Mouse (Mus musculus) neural tube, embryonic 15.5 days (tissue): Measurements from ENCODE around the gene Gm9887. TPM values are rescaled to one million over a fixed set of nuclear protein-coding genes. Genes with fewer than 3 reads are reported as not detected.

Source experiments
- ATAC-seq: fragments of 200-750 bp; cut with Nextera tagmentation; 2 replicates; pipeline ENCODE4 v1.8.0; 2017; ENCODE audit warnings: mild to moderate bottlenecking, moderate TSS enrichment, moderate library complexity; ENCODE audit not compliant: low FRiP score
- H3K27ac ChIP-seq: fragments of 300-500 bp; sonication (generic); replicated peaks from 2 replicates; pipeline ENCODE4 v1.5.1; 2015; ENCODE audit warnings: mild to moderate bottlenecking, inconsistent platforms
- H3K27me3 ChIP-seq: fragments of 300-500 bp; sonication (generic); replicated peaks from 2 replicates; pipeline ENCODE4 v1.6.1; 2015; ENCODE audit warnings: inconsistent platforms
- H3K36me3 ChIP-seq: fragments of 300-500 bp; sonication (generic); 2 replicates; pipeline ENCODE4 v1.6.1; 2015; ENCODE audit warnings: inconsistent platforms
- H3K4me1 ChIP-seq: fragments of 300-500 bp; sonication (generic); 2 replicates; pipeline ENCODE4 v1.6.1; 2015; ENCODE audit warnings: inconsistent platforms
- H3K4me2 ChIP-seq: fragments of 300-500 bp; sonication (generic); 2 replicates; pipeline ENCODE4 v1.6.1; 2015; ENCODE audit warnings: inconsistent platforms, mild to moderate bottlenecking, moderate library complexity
- H3K4me3 ChIP-seq: fragments of 300-500 bp; sonication (generic); replicated peaks from 2 replicates; pipeline ENCODE4 v1.5.1; 2015; ENCODE audit warnings: mild to moderate bottlenecking, inconsistent platforms
- H3K9ac ChIP-seq: fragments of 300-500 bp; sonication (generic); replicated peaks from 2 replicates; pipeline ENCODE4 v1.6.1; 2015; ENCODE audit warnings: mild to moderate bottlenecking, inconsistent platforms
- H3K9me3 ChIP-seq: fragments of 300-500 bp; sonication (generic); replicated peaks from 2 replicates; pipeline ENCODE4 v1.6.1; 2016; ENCODE audit warnings: inconsistent platforms
- WGBS: fragments of 180-500 bp; shearing (Covaris S2); methylation state at CpG from one replicate; pipeline ENCODE4 v1.1.7; 2015; ENCODE audit warnings: mixed read lengths; 5-methylcytosine and 5-hydroxymethylcytosine counted together
- microRNA-seq: library from miRNA; unstranded; fragments of <30 nt; microRNA quantifications from one replicate; pipeline ENCODE4, GENCODE M21; 2017
- polyA plus RNA-seq: library from polyadenylated mRNA; unstranded; fragments of >200 nt; fragmentation: Nextera tagmentation; extraction: Ambion mirVana; gene quantifications from 2 replicates; pipeline ENCODE4 v1.2.1, GENCODE M21; 2015

Gene Gm9887
- polyA plus RNA-seq, 1 experiment from 2014 or later, result 0.82 TPM

DNA sequence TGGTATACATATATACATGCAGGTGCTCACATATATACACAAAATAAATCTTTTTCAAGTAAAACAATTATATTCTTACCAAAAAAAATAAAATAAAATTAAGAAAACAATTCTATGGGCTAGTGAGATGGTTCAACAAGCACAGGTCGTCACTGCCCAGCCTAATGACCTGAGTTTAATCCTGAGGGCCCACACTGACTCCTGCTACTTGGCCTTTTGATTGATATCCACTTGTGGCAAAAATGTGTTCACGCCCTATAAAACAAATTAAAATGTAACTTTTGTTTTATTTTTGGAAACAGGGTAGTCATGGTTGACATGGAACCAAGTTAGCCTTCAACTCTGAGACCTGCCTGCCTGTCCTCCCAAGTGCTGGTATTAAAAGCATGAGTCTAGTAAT, 22.3 kb downstream of the Gm9887 start:
- Histone ChIP-seq H3K9me3 (no peaks in the 10 kb centered on the region), H3K4me3 (no peak overlapping the region), H3K27ac (no peak overlapping the region), H3K4me2 (no peak overlapping the region), H3K9ac (no peak overlapping the region), H3K4me1 (no peaks in the 10 kb centered on the region), H3K36me3 (peaks cover 64% of the 10 kb centered on the region), H3K27me3 (no peaks in the 10 kb centered on the region)
- ATAC-seq, result no peak
- 90% methylated on average over 2 of the region's 2 CpGs for WGBS

DNA sequence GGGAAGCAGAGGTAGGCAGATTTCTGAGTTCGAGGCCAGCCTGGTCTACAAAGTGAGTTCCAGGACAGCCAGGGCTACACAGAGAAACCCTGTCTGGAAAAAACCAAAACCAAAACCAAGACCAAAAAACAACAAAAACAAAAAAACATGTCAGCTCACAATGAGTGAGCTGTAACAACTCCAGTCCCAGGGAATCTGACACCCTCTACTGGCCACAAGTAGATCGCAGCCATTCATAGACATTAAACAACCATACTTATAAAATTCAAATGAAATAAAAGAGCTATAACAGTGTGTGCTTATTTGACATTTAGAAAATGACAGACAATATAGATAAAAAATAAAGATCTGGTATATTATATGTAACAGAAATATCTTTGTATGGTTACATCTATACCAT, 38.7 kb downstream of the Gm9887 start:
- H3K4me2 ChIP-seq, result no peak overlapping the region
- no peak overlapping the region for H3K9ac ChIP-seq
- no peaks in the 10 kb centered on the region for H3K4me1 ChIP-seq
- no peaks in the 10 kb centered on the region for H3K27me3 ChIP-seq
- H3K4me3 ChIP-seq, result no peak overlapping the region
- no peak for ATAC-seq
- H3K36me3 ChIP-seq, result peaks cover 56% of the 10 kb centered on the region
- WGBS, result 90% methylated on average over 2 of the region's 2 CpGs
- H3K27ac ChIP-seq, result no peak overlapping the region
- no peaks in the 10 kb centered on the region for H3K9me3 ChIP-seq

DNA sequence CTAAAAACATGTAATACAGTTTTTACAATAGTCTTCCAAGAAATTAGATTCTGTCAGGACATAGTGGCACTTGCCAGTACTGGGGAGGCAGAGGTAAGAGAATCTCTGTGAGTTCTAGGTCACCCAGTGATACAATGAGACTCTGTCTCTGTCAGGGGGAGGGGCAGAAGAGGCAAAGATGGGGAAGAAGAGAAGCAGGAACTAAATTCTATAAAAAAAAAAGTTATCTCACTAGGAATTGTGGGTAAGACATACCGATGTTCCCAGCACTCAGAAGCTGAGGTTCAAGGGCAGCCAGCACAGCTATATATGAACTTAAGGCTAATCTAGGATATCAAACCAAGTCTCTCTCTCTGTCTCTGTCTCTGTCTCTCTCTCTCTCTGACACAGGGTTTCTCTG, 40.1 kb downstream of the Gm9887 start:
- WGBS, result 91% methylated on average over 1 of the region's 1 CpGs
- no peak overlapping the region for H3K27ac ChIP-seq
- no peaks in the 10 kb centered on the region for H3K27me3 ChIP-seq
- no peak overlapping the region for H3K9ac ChIP-seq
- H3K36me3 ChIP-seq, result peaks cover 54% of the 10 kb centered on the region
- H3K4me3 ChIP-seq, result no peak overlapping the region
- no peaks in the 10 kb centered on the region for H3K9me3 ChIP-seq
- H3K4me2 ChIP-seq, result no peak overlapping the region
- H3K4me1 ChIP-seq, result no peaks in the 10 kb centered on the region
- ATAC-seq, result no peak

DNA sequence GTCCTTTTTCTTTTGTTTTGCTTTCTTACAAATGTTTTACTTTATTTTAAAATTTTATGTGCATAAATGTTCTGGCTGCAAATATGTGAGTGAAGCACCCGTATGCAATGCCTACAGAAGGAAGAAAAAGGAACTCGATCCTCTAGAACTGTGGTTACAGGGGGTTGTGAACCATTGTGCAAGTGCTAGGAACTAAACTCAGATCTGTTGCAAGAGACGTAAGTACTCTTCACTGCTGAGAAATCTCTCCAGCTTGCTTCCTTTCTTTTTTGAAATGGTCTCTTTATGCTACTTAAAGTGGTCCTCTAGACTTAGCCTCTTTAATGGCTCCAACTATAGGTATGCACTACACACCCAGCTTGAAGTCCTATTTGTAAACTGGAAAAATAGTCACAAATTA, 41.1 kb downstream of the Gm9887 start:
- H3K4me2 ChIP-seq, result no peak overlapping the region
- no peak for ATAC-seq
- no peaks in the 10 kb centered on the region for H3K27me3 ChIP-seq
- WGBS, result 91% methylated on average over 3 of the region's 3 CpGs
- no peak overlapping the region for H3K9ac ChIP-seq
- peaks cover 51% of the 10 kb centered on the region for H3K36me3 ChIP-seq
- H3K4me3 ChIP-seq, result no peak overlapping the region
- no peaks in the 10 kb centered on the region for H3K9me3 ChIP-seq
- no peaks in the 10 kb centered on the region for H3K4me1 ChIP-seq
- H3K27ac ChIP-seq, result no peak overlapping the region

Small RNAs within 50 kb of the gene (microRNA-seq; reads per million reads assigned to microRNA genes)
- gene Gm47299, result not detected
- gene Gm47305, result not detected

Other genes starting within 250 kb of the Gm9887 start
- gene Rps29, start 213.3 kb downstream of the Gm9887 start, polyA plus RNA-seq, result 1,119 and 1,180 TPM in 2 replicates
- 4.1 and 7.0 TPM in 2 replicates for gene Lrr1, start 203.6 kb downstream of the Gm9887 start, polyA plus RNA-seq
- gene Rpl36al, start 188.4 kb downstream of the Gm9887 start, polyA plus RNA-seq, result 405 and 435 TPM in 2 replicates
- 40.7 and 42.8 TPM in 2 replicates for gene Mgat2, start 188.3 kb downstream of the Gm9887 start, polyA plus RNA-seq
- gene Gm49383, start 175.4 kb downstream of the Gm9887 start, polyA plus RNA-seq, result 9.4 and 18.8 TPM in 2 replicates
- 7.7 and 8.4 TPM in 2 replicates for gene Dnaaf2, start 174.0 kb downstream of the Gm9887 start, polyA plus RNA-seq
- gene Gm49384, start 168.2 kb downstream of the Gm9887 start, polyA plus RNA-seq, result 9.5 and 13.7 TPM in 2 replicates
- 4.4 and 9.6 TPM in 2 replicates for gene Pole2, start 144.3 kb downstream of the Gm9887 start, polyA plus RNA-seq
- 14.9 and 17.7 TPM in 2 replicates for gene Klhdc1, start 131.3 kb downstream of the Gm9887 start, polyA plus RNA-seq
- gene Klhdc2, start 75.8 kb downstream of the Gm9887 start, polyA plus RNA-seq, result 231 and 265 TPM in 2 replicates
- 89.8 and 91.1 TPM in 2 replicates for gene Nemf, start 15.3 kb downstream of the Gm9887 start, polyA plus RNA-seq
- gene Arf6, start 308 bp downstream of the Gm9887 start, polyA plus RNA-seq, result 28.3 and 33.5 TPM in 2 replicates
- 28.8 and 30.5 TPM in 2 replicates for gene Vcpkmt, start 210.6 kb upstream of the Gm9887 start, polyA plus RNA-seq